Mouse (Mus musculus): ENCODE data around the gene Fmo1. TPM values are rescaled to one million over a fixed set of nuclear protein-coding genes. Genes with fewer than 3 reads are reported as not detected.

The Fmo1 gene
- polyA plus RNA-seq, 1 experiment from 2014 or later, result 42.2 TPM

GRCm38 (mm10) chr1:162864816-162865492 is 1.5 kb downstream of the Fmo1 start:
- H3K27me3 ChIP-seq (replicated peaks; ENCODE audit: control insufficient read depth, insufficient read depth, low read length), result no peaks in the 10 kb centered on the region
- no peak for ATAC-seq
- no peaks in the 10 kb centered on the region for H3K36me3 ChIP-seq (ENCODE audit: control insufficient read depth, insufficient read depth, low read length)
- H3K9ac ChIP-seq (ENCODE audit: low read depth, low read length), result no peak overlapping the region
- H3K9me3 ChIP-seq (ENCODE audit: control insufficient read depth, low read length), result peaks cover 3% of the 10 kb centered on the region; the same call in 1 of the 2 replicates
- no peak overlapping the region for H3K27ac ChIP-seq (ENCODE audit: low read depth, low read length)
- 85% methylated on average over 8 of the region's 8 CpGs for WGBS
- no peak overlapping the region for H3K4me3 ChIP-seq (ENCODE audit: low read length)
- peaks cover 1% of the 10 kb centered on the region; the same call in 1 of the 2 replicates for H3K4me1 ChIP-seq (ENCODE audit: control insufficient read depth, insufficient read depth, low read depth, low read length)
- no peak overlapping the region for H3K4me2 ChIP-seq (ENCODE audit: low read length)

GRCm38 (mm10) chr1:162864279-162864678 is 2.1 kb downstream of the Fmo1 start:
- WGBS, result 93% methylated on average over 5 of the region's 5 CpGs
- Histone ChIP-seq H3K27me3 (replicated peaks; ENCODE audit: control insufficient read depth, insufficient read depth, low read length) (no peaks in the 10 kb centered on the region), H3K4me1 (ENCODE audit: control insufficient read depth, insufficient read depth, low read depth, low read length) (peaks cover 2% of the 10 kb centered on the region; the same call in 1 of the 2 replicates), H3K9me3 (ENCODE audit: control insufficient read depth, low read length) (peaks cover 3% of the 10 kb centered on the region; the same call in 1 of the 2 replicates), H3K4me3 (ENCODE audit: low read length) (no peak overlapping the region), H3K36me3 (ENCODE audit: control insufficient read depth, insufficient read depth, low read length) (no peaks in the 10 kb centered on the region), H3K9ac (ENCODE audit: low read depth, low read length) (no peak overlapping the region), H3K4me2 (ENCODE audit: low read length) (no peak overlapping the region), H3K27ac (ENCODE audit: low read depth, low read length) (no peak overlapping the region)
- ATAC-seq, result no peak

- no peak for ATAC-seq
- no peak overlapping the region for H3K4me3 ChIP-seq (ENCODE audit: low read length)
- H3K36me3 ChIP-seq (ENCODE audit: control insufficient read depth, insufficient read depth, low read length), result no peaks in the 10 kb centered on the region
- H3K4me1 ChIP-seq (ENCODE audit: control insufficient read depth, insufficient read depth, low read depth, low read length), result peaks cover 2% of the 10 kb centered on the region; the same call in 1 of the 2 replicates
- peaks cover 3% of the 10 kb centered on the region; the same call in 1 of the 2 replicates for H3K9me3 ChIP-seq (ENCODE audit: control insufficient read depth, low read length)
- H3K27me3 ChIP-seq (replicated peaks; ENCODE audit: control insufficient read depth, insufficient read depth, low read length), result no peaks in the 10 kb centered on the region
- H3K4me2 ChIP-seq (ENCODE audit: low read length), result no peak overlapping the region
- no peak overlapping the region for H3K27ac ChIP-seq (ENCODE audit: low read depth, low read length)
- 87% methylated on average over 3 of the region's 3 CpGs for WGBS
- no peak overlapping the region for H3K9ac ChIP-seq (ENCODE audit: low read depth, low read length)
These were observed 2.8 kb downstream of the Fmo1 start for GRCm38 (mm10) chr1:162863579-162863978.

GRCm38 (mm10) chr1:162862328-162862727 is 4.1 kb downstream of the Fmo1 start:
- 12% methylated on average over 1 of the region's 1 CpGs for WGBS

GRCm38 (mm10) chr1:162859996-162860605 is 6.3 kb downstream of the Fmo1 start:
- H3K4me1 ChIP-seq (ENCODE audit: control insufficient read depth, insufficient read depth, low read depth, low read length), result peaks cover 2% of the 10 kb centered on the region; the same call in 1 of the 2 replicates
- H3K9ac ChIP-seq (ENCODE audit: low read depth, low read length), result no peak overlapping the region
- peak; percentile 12 for ATAC-seq
- H3K36me3 ChIP-seq (ENCODE audit: control insufficient read depth, insufficient read depth, low read length), result no peaks in the 10 kb centered on the region
- H3K27ac ChIP-seq (ENCODE audit: low read depth, low read length), result peak overlapping the region; percentile 54; the same call in 1 of the 2 replicates
- no peaks in the 10 kb centered on the region for H3K27me3 ChIP-seq (replicated peaks; ENCODE audit: control insufficient read depth, insufficient read depth, low read length)
- H3K9me3 ChIP-seq (ENCODE audit: control insufficient read depth, low read length), result no peaks in the 10 kb centered on the region
- H3K4me3 ChIP-seq (ENCODE audit: low read length), result no peak overlapping the region
- 70% methylated on average over 9 of the region's 9 CpGs for WGBS
- no peak overlapping the region for H3K4me2 ChIP-seq (ENCODE audit: low read length)

More at GRCm38 (mm10) chr1:162862328-162862727, 4.1 kb downstream of the Fmo1 start:
- no peaks in the 10 kb centered on the region for H3K9me3 ChIP-seq (ENCODE audit: control insufficient read depth, low read length)
- H3K4me2 ChIP-seq (ENCODE audit: low read length), result no peak overlapping the region
- no peak overlapping the region for H3K9ac ChIP-seq (ENCODE audit: low read depth, low read length)
- H3K27me3 ChIP-seq (replicated peaks; ENCODE audit: control insufficient read depth, insufficient read depth, low read length), result no peaks in the 10 kb centered on the region
- 0 out of 2 replicates have a peak overlapping the region, but pooled peaks have one; percentile 12 for H3K27ac ChIP-seq (ENCODE audit: low read depth, low read length)
- no peaks in the 10 kb centered on the region for H3K36me3 ChIP-seq (ENCODE audit: control insufficient read depth, insufficient read depth, low read length)
- ATAC-seq, result no peak
- H3K4me3 ChIP-seq (ENCODE audit: low read length), result no peak overlapping the region
- peaks cover 2% of the 10 kb centered on the region; the same call in 1 of the 2 replicates for H3K4me1 ChIP-seq (ENCODE audit: control insufficient read depth, insufficient read depth, low read depth, low read length)

- peak overlapping the region; percentile 44 for H3K4me2 ChIP-seq (ENCODE audit: low read length)
- 51% methylated on average over 10 of the region's 10 CpGs for WGBS
- peak overlapping the region; percentile 13; the same call in 1 of the 2 replicates for H3K4me3 ChIP-seq (ENCODE audit: low read length)
- ATAC-seq, result peak; percentile 74
- H3K9ac ChIP-seq (ENCODE audit: low read depth, low read length), result no peak overlapping the region
- H3K9me3 ChIP-seq (ENCODE audit: control insufficient read depth, low read length), result no peaks in the 10 kb centered on the region
- no peaks in the 10 kb centered on the region for H3K27me3 ChIP-seq (replicated peaks; ENCODE audit: control insufficient read depth, insufficient read depth, low read length)
- H3K27ac ChIP-seq (ENCODE audit: low read depth, low read length), result peak overlapping the region; percentile 65
- peaks cover 2% of the 10 kb centered on the region; the same call in 1 of the 2 replicates for H3K4me1 ChIP-seq (ENCODE audit: control insufficient read depth, insufficient read depth, low read depth, low read length)
- H3K36me3 ChIP-seq (ENCODE audit: control insufficient read depth, insufficient read depth, low read length), result no peaks in the 10 kb centered on the region
These were observed 6.8 kb downstream of the Fmo1 start for GRCm38 (mm10) chr1:162859545-162859976.

- H3K4me1 ChIP-seq (ENCODE audit: control insufficient read depth, insufficient read depth, low read depth, low read length), result peaks cover 2% of the 10 kb centered on the region; the same call in 1 of the 2 replicates
- peak overlapping the region; percentile 65 for H3K27ac ChIP-seq (ENCODE audit: low read depth, low read length)
- no peaks in the 10 kb centered on the region for H3K36me3 ChIP-seq (ENCODE audit: control insufficient read depth, insufficient read depth, low read length)
- no peaks in the 10 kb centered on the region for H3K9me3 ChIP-seq (ENCODE audit: control insufficient read depth, low read length)
- H3K9ac ChIP-seq (ENCODE audit: low read depth, low read length), result peak overlapping the region; percentile 42; the same call in 1 of the 2 replicates
- H3K4me2 ChIP-seq (ENCODE audit: low read length), result peak overlapping the region; percentile 44
- WGBS, result 35% methylated on average over 12 of the region's 12 CpGs
- no peaks in the 10 kb centered on the region for H3K27me3 ChIP-seq (replicated peaks; ENCODE audit: control insufficient read depth, insufficient read depth, low read length)
- peak overlapping the region; percentile 13 for H3K4me3 ChIP-seq (ENCODE audit: low read length)
- ATAC-seq, result peak; percentile 86
These were observed 7.7 kb downstream of the Fmo1 start for GRCm38 (mm10) chr1:162858748-162859130.

GRCm38 (mm10) chr1:162857766-162858747 is 8.4 kb downstream of the Fmo1 start:
- WGBS, result 50% methylated on average over 17 of the region's 18 CpGs
- Histone ChIP-seq H3K9ac (ENCODE audit: low read depth, low read length) (0 out of 2 replicates have a peak overlapping the region, but pooled peaks have one; percentile 31), H3K27ac (ENCODE audit: low read depth, low read length) (peak overlapping the region; percentile 76), H3K4me2 (ENCODE audit: low read length) (peak overlapping the region; percentile 44), H3K4me3 (ENCODE audit: low read length) (peak overlapping the region; percentile 13), H3K27me3 (replicated peaks; ENCODE audit: control insufficient read depth, insufficient read depth, low read length) (no peaks in the 10 kb centered on the region), H3K9me3 (ENCODE audit: control insufficient read depth, low read length) (no peaks in the 10 kb centered on the region), H3K36me3 (ENCODE audit: control insufficient read depth, insufficient read depth, low read length) (no peaks in the 10 kb centered on the region), H3K4me1 (ENCODE audit: control insufficient read depth, insufficient read depth, low read depth, low read length) (peaks cover 2% of the 10 kb centered on the region; the same call in 1 of the 2 replicates)
- peak; percentile 77 for ATAC-seq
